Mouse (Mus musculus) hindbrain, embryonic 15.5 days (tissue): ENCODE measurements at regions not wholly inside any gene's neighbourhood (a gene's known extent, or its start where the extent isn't known, plus 50 kb on each side); places are given as distances from the start of the nearest gene placed in this dataset.

Experiments
- ATAC-seq: fragments of 200-750 bp; cut with Nextera tagmentation; 2 replicates; pipeline ENCODE4 v1.8.0; 2017; ENCODE audit warnings: low read depth, moderate number of reproducible peaks, moderate TSS enrichment; ENCODE audit not compliant: low FRiP score
- H3K27ac ChIP-seq: fragments of 300-500 bp; sonication (generic); replicated peaks from 2 replicates; pipeline ENCODE4 v1.5.1; 2015; ENCODE audit warnings: mild to moderate bottlenecking, inconsistent platforms
- H3K27me3 ChIP-seq: fragments of 300-500 bp; sonication (generic); 2 replicates; pipeline ENCODE4 v1.6.1; 2015; ENCODE audit warnings: control low read depth, inconsistent platforms
- H3K36me3 ChIP-seq: fragments of 300-500 bp; sonication (generic); 2 replicates; pipeline ENCODE4 v1.6.1; 2015; ENCODE audit warnings: control low read depth, inconsistent platforms
- H3K4me1 ChIP-seq: fragments of 300-500 bp; sonication (generic); replicated peaks from 2 replicates; pipeline ENCODE4 v1.6.1; 2015; ENCODE audit warnings: control low read depth, inconsistent platforms
- H3K4me2 ChIP-seq: fragments of 300-500 bp; sonication (generic); 2 replicates; pipeline ENCODE4 v1.6.1; 2015; ENCODE audit warnings: moderate library complexity, mild to moderate bottlenecking, inconsistent platforms
- H3K4me3 ChIP-seq: fragments of 300-500 bp; sonication (generic); 2 replicates; pipeline ENCODE4 v1.5.1; 2015; ENCODE audit warnings: mild to moderate bottlenecking, inconsistent platforms
- H3K9ac ChIP-seq: fragments of 300-500 bp; sonication (generic); 2 replicates; pipeline ENCODE4 v1.6.1; 2015; ENCODE audit warnings: inconsistent platforms
- H3K9me3 ChIP-seq: fragments of 300-500 bp; sonication (generic); 2 replicates; pipeline ENCODE4 v1.6.1; 2016; ENCODE audit warnings: control low read depth, inconsistent platforms
- WGBS: fragments of 180-500 bp; shearing (Covaris S2); methylation state at CpG from one replicate; pipeline ENCODE4 v1.1.7; 2015; 5-methylcytosine and 5-hydroxymethylcytosine counted together

DNA sequence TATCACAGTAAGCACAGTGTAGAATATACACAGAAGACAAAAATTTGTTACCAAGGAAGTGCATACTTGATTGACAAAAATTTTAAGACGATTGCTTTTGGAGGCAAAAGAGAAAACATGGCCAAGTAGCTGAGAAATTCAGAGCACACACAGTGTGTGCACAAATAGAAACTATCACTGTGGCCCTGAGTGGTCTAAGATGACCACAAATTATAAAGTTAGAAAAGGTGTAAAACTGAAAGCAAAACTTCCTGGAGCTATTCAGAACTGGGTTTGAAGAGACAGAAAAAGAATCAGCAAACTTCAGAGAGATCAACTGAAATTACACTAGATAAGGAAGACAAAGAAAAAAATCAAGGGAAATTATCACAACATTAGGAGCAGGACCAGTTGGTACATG is 487.6 kb downstream of the Car8 start:
- no peak overlapping the region for H3K4me2 ChIP-seq
- no peaks in the 10 kb centered on the region for H3K9me3 ChIP-seq
- H3K27ac ChIP-seq, result no peak overlapping the region
- no peaks in the 10 kb centered on the region for H3K36me3 ChIP-seq
- H3K4me1 ChIP-seq, result no peaks in the 10 kb centered on the region
- H3K9ac ChIP-seq, result no peak overlapping the region
- H3K4me3 ChIP-seq, result no peak overlapping the region
- H3K27me3 ChIP-seq, result no peaks in the 10 kb centered on the region
- WGBS, result 87% methylated on average over 1 of the region's 1 CpGs
- no peak for ATAC-seq

- Histone ChIP-seq H3K27ac (no peak overlapping the region), H3K4me2 (no peak overlapping the region), H3K4me3 (no peak overlapping the region), H3K9ac (no peak overlapping the region), H3K9me3 (no peaks in the 10 kb centered on the region), H3K27me3 (no peaks in the 10 kb centered on the region), H3K4me1 (no peaks in the 10 kb centered on the region), H3K36me3 (no peaks in the 10 kb centered on the region)
- ATAC-seq, result no peak
Measured at GRCm38 (mm10) chr4:7722893-7723292, 515.9 kb downstream of the Car8 start.

- no peaks in the 10 kb centered on the region for H3K4me1 ChIP-seq
- H3K4me2 ChIP-seq, result no peak overlapping the region
- H3K9me3 ChIP-seq, result no peaks in the 10 kb centered on the region
- no peaks in the 10 kb centered on the region for H3K27me3 ChIP-seq
- H3K27ac ChIP-seq, result no peak overlapping the region
- ATAC-seq, result no peak
- no peak overlapping the region for H3K9ac ChIP-seq
- no peaks in the 10 kb centered on the region for H3K36me3 ChIP-seq
- 94% methylated on average over 4 of the region's 4 CpGs for WGBS
- H3K4me3 ChIP-seq, result no peak overlapping the region
Measured at GRCm38 (mm10) chr4:7688516-7688915, 550.3 kb downstream of the Car8 start.

DNA sequence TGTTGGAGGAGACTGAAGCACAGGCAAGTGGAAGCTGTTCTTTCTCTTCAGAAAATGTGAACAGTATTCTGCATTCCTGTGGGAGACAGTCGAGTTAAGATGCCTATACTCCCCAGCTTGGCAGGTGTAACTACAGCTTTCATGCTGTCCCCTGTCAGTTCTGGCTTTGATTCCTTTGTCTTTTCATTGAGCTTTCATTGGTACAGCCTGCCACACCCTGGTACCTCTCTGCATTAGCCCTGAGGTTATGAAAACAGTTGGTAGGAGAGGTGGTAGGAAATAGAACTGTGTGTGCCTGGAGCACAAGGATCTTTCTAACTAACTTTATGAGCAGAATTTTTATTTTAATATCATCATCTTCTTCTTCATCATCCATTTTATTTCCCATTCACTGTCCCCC is 551.6 kb downstream of the Car8 start:
- no peaks in the 10 kb centered on the region for H3K36me3 ChIP-seq
- no peaks in the 10 kb centered on the region for H3K27me3 ChIP-seq
- no peaks in the 10 kb centered on the region for H3K9me3 ChIP-seq
- 83% methylated on average over 1 of the region's 1 CpGs for WGBS
- ATAC-seq, result no peak
- no peaks in the 10 kb centered on the region for H3K4me1 ChIP-seq
- H3K4me3 ChIP-seq, result no peak overlapping the region
- H3K4me2 ChIP-seq, result no peak overlapping the region
- H3K27ac ChIP-seq, result no peak overlapping the region
- no peak overlapping the region for H3K9ac ChIP-seq

DNA sequence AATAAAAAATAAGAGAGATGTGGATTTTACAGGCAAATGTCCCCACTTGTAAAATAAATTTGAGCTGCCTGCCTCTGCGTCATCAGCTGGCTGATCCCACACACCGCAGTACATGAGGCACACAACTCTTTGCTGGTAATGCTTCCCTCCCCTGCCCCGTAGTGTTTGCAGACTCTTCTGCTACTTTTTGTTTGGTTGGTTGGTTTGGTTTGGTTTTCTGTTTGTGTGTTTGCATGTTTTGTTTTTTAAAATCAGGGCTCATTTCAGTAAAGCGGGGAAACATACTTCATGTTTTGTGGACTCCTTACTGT is 568.1 kb downstream of the Car8 start:
- no peaks in the 10 kb centered on the region for H3K27me3 ChIP-seq
- H3K9ac ChIP-seq, result no peak overlapping the region
- 85% methylated on average over 4 of the region's 4 CpGs for WGBS
- H3K4me2 ChIP-seq, result no peak overlapping the region
- no peaks in the 10 kb centered on the region for H3K36me3 ChIP-seq
- no peaks in the 10 kb centered on the region for H3K9me3 ChIP-seq
- H3K4me3 ChIP-seq, result no peak overlapping the region
- H3K4me1 ChIP-seq, result no peaks in the 10 kb centered on the region
- no peak overlapping the region for H3K27ac ChIP-seq
- ATAC-seq, result no peak

DNA sequence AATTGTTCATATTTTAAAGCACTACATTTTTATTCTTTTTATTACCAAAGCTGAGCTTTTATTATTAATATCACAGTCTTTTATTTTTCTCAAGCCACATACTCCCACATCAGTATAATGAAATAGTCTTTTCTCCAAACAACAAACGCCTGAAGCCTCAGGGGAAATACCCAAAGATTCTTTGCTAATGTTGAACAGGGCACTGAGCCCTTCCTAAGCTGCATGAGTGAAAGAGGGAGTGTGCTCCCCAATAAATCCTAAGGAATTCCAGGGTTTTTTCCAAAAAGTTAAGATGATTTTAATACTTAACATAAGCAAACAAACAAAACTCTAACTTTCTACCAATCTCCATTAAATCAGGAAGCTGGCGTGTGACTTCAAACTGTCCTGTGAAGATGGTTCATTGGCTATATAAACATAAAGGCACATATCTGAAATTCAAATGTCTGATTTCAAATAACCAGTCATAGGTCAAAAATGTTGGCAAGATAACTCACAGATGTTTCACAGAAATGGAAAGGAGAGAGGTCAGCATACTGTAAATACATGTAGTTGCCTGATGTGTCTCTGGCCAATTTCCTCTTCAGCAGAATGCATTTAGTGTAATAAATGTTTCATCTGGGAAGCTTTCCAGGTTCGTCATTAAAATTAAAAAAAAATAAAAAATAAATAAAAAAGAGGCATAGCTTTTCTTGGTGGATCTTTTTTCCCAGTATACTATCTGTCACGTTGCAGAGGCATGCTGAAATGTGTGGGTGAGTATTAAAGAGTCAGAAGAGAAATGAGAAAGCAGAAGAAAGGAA is 568.6 kb downstream of the Car8 start:
- no peaks in the 10 kb centered on the region for H3K4me1 ChIP-seq
- H3K4me3 ChIP-seq, result no peak overlapping the region
- H3K27me3 ChIP-seq, result no peaks in the 10 kb centered on the region
- no peak for ATAC-seq
- WGBS, result 62% methylated on average over 4 of the region's 4 CpGs
- H3K9ac ChIP-seq, result no peak overlapping the region
- no peak overlapping the region for H3K4me2 ChIP-seq
- no peaks in the 10 kb centered on the region for H3K36me3 ChIP-seq
- H3K27ac ChIP-seq, result no peak overlapping the region
- H3K9me3 ChIP-seq, result no peaks in the 10 kb centered on the region

DNA sequence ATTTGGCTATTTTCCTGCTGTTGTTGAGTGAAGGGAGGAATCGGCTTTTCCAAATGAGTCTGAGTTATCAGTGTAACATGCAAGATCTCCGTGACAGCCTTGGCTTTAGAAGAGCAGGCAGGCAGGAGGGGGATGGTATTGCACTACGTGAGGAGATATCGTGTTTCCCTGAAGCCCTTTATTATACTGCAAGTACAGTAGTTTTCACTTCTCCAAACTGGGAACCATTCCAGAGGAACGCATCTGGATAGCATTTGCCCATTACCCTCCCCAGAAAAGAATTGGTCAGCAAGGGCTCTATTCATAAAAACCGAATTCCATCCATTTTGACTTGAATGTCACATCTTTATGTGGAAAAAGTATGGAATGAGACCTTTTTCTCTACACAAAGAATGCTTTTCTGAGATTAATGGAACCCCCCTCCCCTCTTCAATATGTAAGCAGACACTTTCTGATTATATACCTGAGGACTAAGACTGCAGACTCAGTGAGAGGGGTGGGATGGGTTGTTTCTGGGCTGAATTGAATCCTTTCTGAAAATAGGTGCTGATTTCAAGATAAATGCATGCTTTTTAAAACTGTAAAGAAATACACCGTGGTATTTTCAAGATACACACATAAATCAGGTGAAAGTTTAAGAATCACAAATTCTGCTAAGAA is 571.8 kb downstream of the Car8 start:
- no peaks in the 10 kb centered on the region for H3K4me1 ChIP-seq
- 0 out of 2 replicates have a peak, but pooled peaks have one; percentile 45 for ATAC-seq
- 61% methylated on average over 7 of the region's 7 CpGs for WGBS
- H3K4me3 ChIP-seq, result no peak overlapping the region
- H3K27me3 ChIP-seq, result no peaks in the 10 kb centered on the region
- H3K36me3 ChIP-seq, result no peaks in the 10 kb centered on the region
- H3K4me2 ChIP-seq, result no peak overlapping the region
- no peak overlapping the region for H3K9ac ChIP-seq
- no peaks in the 10 kb centered on the region for H3K9me3 ChIP-seq
- no peak overlapping the region for H3K27ac ChIP-seq

DNA sequence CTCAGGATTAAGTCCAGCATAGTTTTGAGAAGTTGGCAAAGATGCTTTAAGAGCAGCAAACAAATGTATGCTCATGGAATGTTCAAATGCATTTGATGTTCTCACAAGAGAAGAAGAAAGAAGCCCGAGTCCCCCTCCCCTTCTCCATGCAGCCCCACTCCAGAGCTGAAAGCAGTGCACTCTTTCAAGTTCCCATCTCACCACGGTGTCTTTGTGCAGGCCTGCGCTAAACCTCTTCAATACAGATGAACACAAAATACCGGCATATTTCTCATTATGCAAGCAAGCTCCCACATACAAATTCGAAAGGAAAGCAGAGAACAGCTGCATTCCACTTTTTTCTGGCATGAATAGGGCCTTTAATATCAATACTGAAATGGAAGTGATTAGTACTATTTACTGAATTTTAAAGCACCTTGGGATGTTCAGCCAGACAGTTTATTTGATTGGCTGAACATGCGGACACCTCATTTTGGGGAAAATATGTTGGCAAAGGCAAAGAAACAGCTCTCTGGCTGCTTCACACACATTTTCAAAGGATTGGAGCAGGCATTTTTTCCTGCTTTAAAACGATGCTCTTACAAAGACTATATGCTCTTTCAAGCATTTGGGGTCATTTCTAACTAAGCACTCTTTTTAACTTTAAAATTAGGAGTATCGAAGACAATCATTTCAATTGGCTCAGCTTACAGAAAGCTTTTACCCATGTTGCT is 595.8 kb downstream of the Car8 start:
- Histone ChIP-seq H3K9ac (no peak overlapping the region), H3K36me3 (no peaks in the 10 kb centered on the region), H3K4me2 (no peak overlapping the region), H3K4me1 (no peaks in the 10 kb centered on the region), H3K27me3 (no peaks in the 10 kb centered on the region), H3K27ac (no peak overlapping the region), H3K9me3 (no peaks in the 10 kb centered on the region), H3K4me3 (no peak overlapping the region)
- WGBS, result 54% methylated on average over 8 of the region's 8 CpGs
- no peak for ATAC-seq

DNA sequence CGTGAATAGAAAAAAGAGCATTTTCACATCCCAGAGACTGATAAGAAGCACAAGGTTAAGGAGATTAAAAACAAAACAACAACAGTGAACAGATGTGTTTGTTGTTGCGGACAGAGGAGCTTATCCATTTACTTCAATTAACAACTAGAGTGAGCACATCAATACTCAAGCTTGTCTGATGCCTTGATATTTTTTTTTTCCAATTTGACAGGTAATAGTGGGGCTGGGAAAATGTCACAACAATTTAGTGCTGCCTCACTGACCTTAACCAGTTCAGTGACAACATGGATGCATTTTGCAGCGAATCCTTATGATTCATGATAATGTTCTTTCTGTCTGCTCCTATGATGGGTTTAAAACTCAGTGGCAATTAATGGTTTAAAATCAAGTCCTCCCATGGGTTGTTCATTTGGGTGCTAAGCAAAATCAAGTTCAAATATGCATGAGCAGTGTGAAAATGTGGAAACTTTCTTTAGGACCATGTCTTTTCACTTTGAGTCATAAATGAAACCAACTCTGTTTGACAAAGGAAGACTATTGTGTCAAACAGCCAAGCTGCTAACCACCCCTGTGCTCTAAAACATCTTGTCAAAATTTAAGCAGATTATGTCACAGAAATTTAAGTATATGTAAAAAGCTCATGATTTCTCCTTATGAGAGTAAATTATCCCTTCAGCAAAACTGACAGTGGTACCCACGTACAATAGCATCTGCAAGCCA is 641.0 kb downstream of the Car8 start:
- Histone ChIP-seq H3K36me3 (no peaks in the 10 kb centered on the region), H3K27me3 (no peaks in the 10 kb centered on the region), H3K9me3 (no peaks in the 10 kb centered on the region), H3K4me2 (no peak overlapping the region), H3K4me3 (no peak overlapping the region), H3K27ac (no peak overlapping the region), H3K9ac (no peak overlapping the region), H3K4me1 (no peaks in the 10 kb centered on the region)
- no peak for ATAC-seq
- WGBS, result 81% methylated on average over 4 of the region's 4 CpGs

DNA sequence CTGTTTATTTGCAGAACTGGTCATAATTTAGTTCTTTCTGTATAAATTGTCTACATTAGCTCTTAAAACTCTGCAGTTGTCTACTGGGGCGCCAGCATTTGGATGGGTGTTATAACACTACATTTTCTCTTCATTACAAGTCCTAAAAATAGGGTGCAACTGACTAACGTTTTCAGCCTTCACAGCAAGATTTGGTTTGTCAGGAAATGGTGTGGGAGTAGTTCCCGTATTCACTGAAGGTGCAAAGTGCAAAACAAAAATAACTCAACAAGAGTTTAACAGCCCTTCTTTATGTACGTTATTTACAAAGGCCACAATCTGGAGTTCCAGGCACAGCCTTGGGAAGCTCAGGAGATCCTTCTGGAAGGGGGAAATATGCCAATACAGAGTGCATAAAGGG is 642.7 kb downstream of the Car8 start:
- H3K4me2 ChIP-seq, result no peak overlapping the region
- H3K4me3 ChIP-seq, result no peak overlapping the region
- no peak for ATAC-seq
- 82% methylated on average over 4 of the region's 4 CpGs for WGBS
- H3K9ac ChIP-seq, result no peak overlapping the region
- H3K36me3 ChIP-seq, result no peaks in the 10 kb centered on the region
- H3K4me1 ChIP-seq, result no peaks in the 10 kb centered on the region
- H3K27ac ChIP-seq, result no peak overlapping the region
- no peaks in the 10 kb centered on the region for H3K9me3 ChIP-seq
- H3K27me3 ChIP-seq, result no peaks in the 10 kb centered on the region

DNA sequence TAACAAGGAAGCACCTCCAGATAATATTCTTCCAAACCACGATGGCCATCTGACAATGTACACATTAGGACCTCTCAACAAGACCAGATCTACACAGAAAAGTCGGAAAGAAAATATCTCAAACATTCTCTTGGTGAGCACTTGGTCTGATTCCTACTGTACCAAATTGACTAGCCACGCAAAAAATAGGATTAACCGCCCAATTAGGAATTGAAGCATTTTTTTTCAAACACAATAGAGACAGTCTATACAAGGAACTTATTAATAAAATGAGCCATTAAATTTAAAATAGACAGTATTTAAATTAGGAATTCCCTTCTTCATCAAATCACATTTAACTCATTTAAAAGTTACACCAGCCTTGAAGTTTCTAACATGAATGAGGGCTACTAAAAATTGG is 655.0 kb downstream of the Car8 start:
- no peaks in the 10 kb centered on the region for H3K36me3 ChIP-seq
- peaks cover 16% of the 10 kb centered on the region for H3K4me1 ChIP-seq
- H3K27me3 ChIP-seq, result no peaks in the 10 kb centered on the region
- no peak overlapping the region for H3K27ac ChIP-seq
- H3K4me3 ChIP-seq, result no peak overlapping the region
- no peak overlapping the region for H3K4me2 ChIP-seq
- no peak overlapping the region for H3K9ac ChIP-seq
- H3K9me3 ChIP-seq, result no peaks in the 10 kb centered on the region
- 79% methylated on average over 4 of the region's 4 CpGs for WGBS
- no peak for ATAC-seq

DNA sequence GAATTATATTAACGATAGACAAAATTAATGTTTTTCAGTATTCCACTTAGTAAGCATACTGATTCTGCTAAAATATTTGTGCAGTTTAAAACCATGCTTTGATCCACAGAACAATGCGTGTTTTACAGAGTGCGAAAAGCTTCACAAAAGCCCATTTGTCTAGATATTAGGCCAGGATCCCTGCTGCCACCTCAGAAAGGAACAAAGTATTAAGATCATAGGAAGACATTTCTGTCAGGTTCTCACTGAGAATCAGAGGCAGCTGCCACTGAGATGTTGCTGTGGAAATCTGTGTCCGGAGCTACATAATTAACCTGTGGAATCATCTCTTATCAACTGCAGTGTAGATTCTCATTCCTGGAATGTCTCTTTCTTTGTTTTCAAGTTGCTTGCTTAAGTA is 656.9 kb downstream of the Car8 start:
- Histone ChIP-seq H3K4me3 (no peak overlapping the region), H3K27me3 (no peaks in the 10 kb centered on the region), H3K27ac (peak overlapping the region; percentile 69; the same call in 1 of the 2 replicates), H3K36me3 (no peaks in the 10 kb centered on the region), H3K4me1 (peaks cover 16% of the 10 kb centered on the region), H3K9me3 (no peaks in the 10 kb centered on the region), H3K4me2 (no peak overlapping the region), H3K9ac (no peak overlapping the region)
- no peak for ATAC-seq
- 42% methylated on average over 4 of the region's 4 CpGs for WGBS
